Mouse (Mus musculus) natural killer cell, adult 2 months (primary cell): ENCODE measurements at regions not wholly inside any gene's neighbourhood (a gene's known extent, or its start where the extent isn't known, plus 50 kb on each side); places are given as distances from the start of the nearest gene placed in this dataset.

Experiments
- DNase-seq, 2 experiments: peaks; one replicate each; pipeline ENCODE4 v3.0.0; 2022; ENCODE audit warnings: low spot score in 2 of 2

DNA sequence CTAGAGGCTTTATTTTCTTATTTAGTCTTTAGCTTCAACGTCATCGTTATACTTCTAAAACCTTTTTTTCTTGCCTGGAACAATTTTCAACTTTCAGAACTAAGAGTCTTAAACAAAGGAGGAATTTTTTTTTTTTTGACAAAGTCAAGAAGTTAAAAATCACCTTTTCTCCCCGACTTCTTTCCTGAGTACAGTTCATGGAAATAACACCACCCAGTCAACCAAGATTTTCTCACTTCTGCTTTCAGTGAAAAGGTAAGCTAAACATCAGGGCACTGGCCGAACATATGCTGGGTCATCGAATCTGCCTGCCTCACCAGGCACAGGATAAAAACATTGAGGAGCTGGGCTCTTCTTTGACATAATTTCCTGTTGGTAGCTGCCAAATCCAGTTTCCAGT is 277.4 kb upstream of the Actbl2 start:
- DNase-seq = no peak

DNA sequence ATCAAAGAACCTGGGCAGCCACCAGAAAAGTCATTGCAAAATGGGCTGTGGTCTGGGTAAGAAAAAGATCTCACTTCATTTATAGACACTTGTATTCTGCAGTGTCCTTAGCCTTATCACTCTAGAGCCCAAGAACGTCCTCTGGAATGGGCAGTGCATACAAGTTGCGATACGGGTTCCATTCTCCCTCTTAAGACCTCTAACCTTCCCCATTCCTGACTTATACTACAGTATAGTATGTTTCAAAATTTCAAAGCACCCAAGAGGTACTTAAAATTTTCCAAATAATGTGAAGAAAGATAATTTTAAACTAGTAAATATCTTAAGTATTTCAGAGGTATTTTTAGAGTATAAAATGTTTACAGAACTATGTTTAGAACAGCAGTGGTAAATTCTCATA is 276.8 kb upstream of the Actbl2 start:
- no peak for DNase-seq

DNA sequence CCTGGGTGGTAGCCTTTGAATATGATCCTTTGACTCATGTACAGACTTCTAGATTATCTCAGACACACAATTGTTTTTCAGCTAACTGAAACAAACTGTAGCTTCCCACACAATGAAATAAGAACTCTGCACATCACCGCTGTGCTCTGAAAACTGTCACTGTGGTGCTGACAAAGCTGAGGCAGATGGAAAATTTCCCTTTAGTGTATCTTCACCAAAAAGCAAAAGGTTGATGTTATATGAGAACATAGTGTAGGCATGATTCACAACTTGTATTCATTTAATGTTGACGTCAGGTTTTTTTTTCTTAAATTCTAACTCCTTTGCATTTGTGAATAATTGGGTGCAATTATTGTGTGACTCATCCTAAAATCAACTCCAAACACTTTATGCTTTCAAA is 264.1 kb upstream of the Actbl2 start:
- DNase-seq = no peak

DNA sequence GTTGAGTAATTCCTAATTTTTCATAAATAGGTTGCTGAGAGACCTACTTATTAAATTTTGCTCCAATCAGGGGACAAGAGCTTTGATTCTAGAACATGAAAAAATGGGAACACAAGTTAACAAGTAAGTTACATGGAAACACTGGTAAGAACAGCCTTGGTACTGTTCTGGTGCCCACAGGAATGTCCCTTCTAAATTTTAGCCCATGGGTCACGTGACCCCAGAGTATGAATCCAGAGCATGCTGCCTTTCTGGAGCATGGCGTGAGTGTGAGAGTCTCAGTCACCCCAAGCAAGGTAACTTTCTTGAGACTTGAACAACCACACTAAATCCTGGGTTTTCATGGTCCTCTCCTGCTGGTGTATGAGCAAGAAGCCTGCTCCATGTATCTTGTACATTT is 263.7 kb upstream of the Actbl2 start:
- DNase-seq = no peak

DNA sequence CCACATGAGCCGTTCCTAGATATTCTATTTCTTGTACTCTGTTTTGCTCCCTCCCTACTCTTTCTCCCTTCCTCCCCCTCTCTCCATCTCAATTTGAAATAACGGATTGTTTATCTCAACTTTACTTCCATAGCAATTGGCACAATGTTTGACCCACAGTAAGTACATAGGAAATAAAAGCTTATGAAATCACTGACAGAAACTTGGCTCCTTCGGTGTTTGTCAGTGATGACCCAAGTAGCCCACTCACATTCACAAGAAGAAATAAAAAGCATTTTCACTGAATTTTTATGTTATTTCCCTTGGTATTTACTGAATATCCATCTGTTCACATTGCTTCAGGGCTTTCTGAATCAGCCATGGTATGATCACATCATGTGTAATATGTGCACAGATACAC is 260.2 kb upstream of the Actbl2 start:
- DNase-seq = no peak

DNA sequence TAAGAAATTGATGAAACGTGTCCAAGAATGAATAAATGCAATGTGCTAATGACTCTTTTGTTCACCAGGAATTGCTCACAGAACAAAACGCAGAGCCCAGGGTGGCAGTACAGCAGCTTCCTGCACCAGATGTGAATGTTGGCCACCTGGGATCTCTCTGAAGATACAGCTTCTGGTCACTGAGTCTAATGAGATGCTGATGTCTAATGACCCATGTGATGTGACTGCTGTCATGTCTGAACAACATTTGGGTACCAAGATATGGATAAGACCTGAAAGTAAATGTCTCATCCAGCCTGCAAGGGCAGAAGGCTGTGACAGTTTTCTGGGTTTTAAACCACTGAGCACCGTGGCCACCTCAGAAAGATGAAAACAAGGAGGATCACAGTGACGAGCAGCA is 252.1 kb upstream of the Actbl2 start:
- DNase-seq = no peak

DNA sequence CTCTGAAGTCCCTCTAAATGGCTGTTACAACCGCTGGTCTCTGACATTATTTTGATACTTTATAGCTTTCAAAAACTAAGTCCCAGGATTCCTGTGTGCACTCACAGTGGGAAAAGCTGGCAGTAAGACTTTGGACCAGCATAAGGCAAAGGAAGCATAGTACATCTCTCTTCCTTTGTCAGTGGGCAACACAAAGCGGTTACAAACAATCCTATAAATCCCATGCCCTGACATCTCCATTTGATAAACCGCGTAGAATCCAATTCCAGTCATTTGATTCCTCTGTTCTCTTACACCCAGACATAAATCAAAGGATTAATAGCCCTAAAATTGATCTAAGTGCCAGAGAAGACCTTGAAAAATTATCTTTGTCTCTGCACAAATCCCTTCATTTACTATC is 240.7 kb upstream of the Actbl2 start:
- DNase-seq = no peak

DNA sequence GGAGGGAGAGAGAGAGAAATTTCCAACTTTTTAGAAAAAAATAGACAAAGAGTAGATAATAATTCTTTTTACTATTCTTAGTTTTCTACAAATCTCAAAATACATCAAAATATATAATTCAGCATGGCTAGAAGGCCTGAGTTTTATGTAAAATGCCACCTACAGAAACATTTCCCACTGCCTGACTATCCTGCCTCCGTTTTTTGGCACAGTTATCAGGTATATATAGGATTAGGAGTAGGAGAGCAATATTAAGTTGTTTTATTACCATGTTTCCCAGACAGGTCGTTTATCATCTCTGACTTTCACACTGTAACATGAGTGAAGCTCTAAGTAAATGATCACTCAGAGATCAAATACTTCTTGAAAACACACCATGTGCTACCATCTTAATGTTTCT is 224.7 kb upstream of the Actbl2 start:
- no peak for DNase-seq

DNA sequence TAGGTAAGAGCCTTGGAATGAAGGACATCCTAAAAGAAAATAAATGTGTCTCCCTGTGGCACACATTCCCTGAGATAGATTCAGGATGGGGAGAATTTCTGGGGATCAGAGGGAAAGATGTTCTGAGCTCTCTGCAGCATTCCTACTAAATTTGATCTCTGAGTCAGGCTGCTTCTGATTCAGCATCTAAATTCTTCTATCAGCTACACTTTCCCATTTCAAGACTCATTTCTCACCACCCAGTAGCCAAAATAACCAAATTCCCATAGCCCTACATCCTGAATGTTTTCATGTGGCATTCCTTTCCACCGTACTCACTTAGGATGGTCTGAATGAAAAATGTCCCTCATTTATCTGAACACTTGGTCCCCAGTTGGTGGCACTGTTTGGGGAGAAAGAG is 223.2 kb upstream of the Actbl2 start:
- no peak for DNase-seq

DNA sequence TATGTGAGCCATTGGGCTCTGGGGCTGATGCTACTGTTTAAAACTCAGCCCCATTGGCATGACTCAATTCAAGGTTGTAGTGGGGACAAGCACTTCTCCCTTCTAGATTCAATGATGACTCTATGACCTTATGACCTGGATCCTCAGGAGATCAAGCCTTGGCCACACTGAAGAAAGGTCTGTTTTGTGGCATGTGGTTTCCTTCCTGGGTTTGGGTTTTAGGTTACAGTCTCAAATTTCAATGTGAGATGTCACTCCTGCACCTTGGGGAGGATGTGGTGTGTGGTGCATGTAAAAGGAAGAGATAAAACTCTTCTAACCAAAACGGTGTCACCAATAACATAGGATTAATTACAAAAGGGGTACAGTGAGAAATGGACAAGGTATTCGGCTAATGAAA is 211.2 kb upstream of the Actbl2 start:
- peak; percentile 4 to 39 for DNase-seq

DNA sequence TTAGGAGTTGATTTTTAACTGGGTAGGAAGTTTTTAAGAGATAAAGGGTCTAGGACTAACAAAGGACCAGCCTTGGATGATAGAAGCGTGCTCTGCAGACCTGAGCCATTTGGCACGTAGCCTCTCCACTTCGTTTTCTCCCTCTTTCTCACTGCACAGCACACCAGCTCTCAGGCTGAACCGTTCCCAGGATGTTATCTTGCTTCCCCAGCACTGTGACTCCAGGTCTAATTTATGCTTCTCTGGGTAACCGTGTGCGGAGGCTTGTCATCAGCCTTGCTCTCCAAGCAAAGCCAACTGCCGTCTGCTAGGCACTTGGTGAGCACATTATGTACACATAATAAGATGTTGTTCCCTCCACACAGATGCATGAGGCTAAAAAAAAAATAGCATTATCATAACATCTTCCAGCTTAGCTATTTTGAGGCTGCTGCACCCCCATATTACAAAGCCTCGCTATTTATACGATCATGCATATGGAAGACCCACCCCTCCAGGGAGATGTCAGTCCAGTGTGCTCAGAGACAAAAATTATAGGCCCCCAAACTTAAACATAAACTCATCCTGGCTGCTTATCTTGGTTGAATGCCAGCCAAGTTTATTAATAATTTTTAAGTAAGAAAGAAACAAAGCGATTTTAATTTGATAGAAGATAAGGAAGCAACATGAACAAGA is 210.3 kb upstream of the Actbl2 start:
- DNase-seq = no peak

DNA sequence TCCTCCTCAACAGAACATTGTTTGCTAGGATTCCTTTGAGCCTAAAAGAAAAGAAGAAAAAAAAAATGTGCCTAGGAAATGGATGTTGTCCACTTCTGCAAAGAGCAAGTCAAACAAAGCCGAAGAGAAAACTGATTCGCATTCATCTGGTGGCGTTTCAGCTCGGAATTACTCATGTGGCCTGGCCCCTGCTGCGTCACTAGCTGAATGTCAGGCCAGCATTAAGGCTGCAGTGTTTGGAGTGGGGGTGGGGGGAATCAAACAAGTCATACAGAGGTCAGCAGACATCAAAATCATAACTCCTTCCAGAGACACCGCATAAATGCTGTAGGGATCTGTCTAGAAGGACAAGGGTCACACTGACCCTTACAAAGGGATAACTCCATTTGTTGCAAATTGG is 204.7 kb upstream of the Actbl2 start:
- DNase-seq = no peak

DNA sequence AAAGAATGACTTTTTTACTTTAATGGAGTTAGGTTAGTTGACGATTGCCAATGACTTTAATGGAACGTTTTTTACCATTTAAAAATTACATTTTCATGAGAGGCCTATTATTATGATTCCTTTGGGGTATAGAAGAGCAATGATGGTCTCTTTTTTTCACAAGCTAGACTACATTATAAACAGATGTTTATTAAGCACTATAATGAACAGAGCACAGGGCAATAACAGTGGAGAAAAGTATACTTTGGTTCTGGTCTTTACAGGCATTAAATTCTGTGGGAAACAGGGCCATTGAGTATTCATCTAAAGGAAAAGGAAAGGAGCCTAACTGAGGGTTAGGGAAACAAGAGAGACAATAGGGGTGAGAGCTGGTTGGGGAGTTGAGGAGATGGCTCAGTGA is 199.0 kb upstream of the Actbl2 start:
- DNase-seq = no peak

DNA sequence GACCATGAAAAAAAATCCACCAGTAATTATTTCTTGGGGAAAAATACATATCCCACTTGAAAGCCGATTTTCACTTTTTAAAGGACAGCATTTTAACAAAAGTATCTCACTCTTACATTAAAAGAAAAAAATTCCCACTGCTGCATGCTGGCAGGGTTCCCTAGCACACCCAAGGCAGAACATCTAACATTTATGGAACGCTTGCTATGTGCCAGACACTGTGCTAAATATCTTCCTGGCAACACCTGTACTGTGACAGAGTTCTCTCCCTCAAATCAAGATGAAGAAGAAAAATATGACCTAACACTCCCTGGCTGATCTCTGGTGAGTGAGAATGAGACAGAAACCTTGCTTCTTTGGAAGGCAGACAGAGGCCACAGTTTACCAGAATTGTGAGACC is 167.1 kb upstream of the Actbl2 start:
- DNase-seq = no peak

DNA sequence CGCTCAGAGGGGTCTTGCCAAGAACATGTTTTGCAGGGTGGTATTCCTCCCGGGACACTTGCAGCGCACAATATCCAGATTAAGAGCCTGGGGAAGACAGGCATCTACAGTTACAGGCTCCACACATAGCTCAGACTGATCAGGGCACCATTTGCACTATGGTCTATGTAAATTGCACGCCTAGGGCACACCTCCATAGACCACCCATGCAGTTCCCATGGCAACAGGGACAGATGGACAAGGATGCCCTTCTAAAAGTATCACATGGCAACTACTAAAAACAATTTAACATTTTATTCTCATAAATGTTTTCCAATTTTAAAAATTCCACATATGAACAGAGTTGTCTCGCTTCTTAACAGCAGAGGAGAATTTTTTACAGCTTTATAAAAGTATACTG is 158.7 kb upstream of the Actbl2 start:
- no peak for DNase-seq

DNA sequence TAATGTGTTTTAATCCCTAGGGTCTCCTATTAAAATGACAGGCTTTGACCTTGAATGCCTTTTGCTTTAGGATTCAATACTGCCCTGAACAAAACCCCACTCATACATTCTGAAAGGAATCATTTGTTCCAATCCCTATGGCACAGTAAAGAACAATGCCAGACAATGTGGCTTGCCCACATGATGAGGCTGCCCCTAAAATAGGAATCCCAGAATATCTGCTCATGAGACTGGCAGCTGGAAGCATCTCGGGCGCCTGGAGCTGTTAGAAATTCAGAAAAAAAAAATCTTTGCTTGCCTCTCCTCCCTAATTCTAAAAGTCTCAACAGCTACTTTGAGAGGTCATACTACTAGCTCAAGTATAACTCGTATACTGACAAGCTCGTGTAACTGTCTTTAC is 157.5 kb upstream of the Actbl2 start:
- no peak for DNase-seq

DNA sequence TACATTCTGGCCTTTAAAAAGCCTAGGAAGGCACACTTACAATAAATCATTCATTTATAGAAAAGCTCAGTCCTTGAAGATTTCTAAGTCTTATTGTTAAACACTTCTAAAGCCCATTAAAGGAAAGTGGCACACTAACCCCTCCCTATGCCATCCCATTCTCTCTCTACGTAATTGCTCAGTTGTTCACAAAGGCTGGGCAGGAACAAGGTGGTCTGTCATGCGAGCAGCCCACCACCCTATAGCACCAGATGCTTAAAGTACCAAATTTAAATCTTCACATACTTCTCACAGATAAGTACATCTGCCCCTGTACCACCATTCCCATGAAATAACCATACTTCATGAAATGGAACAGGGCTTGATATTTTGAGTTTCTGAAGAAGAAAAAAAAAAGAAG is 156.1 kb upstream of the Actbl2 start:
- DNase-seq = no peak

DNA sequence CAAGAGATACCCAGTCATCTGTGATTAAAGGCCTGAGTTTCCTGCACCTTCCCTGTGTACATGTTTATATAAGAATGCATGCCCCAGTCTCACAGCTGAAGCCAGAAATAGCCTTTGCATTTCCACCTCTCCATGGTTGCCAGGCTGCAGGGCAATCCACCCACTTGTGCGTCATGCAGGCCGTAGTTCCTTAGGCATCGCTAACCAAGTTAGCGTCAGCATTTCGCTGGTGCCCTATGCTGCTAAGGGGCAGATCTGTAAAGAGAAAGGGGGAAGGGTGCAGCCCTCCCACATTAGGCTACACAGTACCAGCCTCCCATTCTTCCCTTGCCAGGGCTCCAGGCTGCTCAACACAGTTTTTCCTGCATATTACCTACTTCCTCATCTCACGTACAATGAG is 155.6 kb upstream of the Actbl2 start:
- DNase-seq = no peak

DNA sequence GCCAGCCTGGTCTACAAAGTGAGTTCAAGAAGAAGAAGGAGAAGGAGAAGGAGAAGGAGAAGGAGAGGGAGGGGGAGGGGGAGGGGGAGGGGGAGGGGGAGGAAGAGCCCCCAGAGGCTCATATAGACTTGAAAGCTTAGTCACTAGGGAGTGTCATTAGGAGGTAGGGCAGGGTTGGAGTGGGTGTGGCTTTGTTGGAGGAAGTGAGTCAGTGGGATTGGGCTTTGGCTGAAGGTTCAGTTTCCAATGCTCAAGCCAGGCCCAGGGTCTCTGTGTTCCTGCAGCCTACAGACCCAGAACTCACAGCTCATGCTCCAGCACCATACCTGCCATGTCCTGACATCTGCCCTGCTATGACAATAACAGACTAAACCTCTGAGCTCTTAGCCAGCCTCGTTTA is 154.4 kb upstream of the Actbl2 start:
- no peak for DNase-seq

DNA sequence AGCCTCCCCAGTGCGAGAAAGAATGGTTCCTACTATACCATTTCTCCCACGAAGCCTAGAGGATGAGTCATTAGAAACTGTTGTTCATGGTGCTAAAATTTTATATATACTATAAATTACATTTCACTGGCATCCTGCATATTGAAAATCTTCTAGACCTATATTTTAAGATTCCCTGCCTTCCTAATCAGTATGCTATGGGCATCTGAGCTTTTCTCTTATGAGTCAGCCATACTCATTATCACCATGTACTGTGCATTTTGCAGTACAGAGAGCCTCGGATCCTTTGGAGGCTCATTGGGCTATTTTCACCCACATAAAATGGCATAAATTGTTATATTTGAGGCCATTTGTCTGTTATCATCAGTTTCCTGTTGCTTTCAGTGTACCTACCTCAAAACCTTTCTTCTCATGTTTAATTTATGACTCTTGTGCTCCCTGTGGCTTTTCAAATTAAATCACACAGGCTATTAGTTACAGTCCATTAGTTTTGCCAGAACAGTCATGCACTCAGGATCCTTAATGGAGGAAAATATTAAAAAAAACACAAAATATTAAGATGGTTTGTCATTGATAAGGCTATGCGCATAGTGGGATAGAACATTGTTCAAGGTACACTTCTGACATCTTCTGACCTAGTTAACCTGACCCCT is 150.1 kb upstream of the Actbl2 start:
- no peak for DNase-seq

DNA sequence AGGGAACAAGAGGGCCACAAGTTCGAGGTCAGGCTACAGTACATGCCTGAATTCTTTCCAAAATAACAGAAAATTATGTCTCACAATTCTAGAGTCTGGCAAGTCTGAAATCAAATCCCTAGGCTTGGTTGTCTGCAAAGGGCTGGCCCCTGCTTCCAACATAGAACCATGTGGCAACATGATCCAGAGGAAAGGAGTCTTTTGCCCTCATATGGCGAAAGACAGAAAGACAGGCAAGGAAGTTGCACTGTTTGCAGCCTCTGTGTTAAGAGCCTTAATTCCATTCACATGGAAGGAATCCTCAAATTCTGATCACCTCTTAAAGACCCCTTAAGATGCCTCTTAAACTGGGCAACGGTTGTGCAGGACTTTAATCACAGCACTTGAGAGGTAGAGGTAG is 123.7 kb upstream of the Actbl2 start:
- no peak for DNase-seq

DNA sequence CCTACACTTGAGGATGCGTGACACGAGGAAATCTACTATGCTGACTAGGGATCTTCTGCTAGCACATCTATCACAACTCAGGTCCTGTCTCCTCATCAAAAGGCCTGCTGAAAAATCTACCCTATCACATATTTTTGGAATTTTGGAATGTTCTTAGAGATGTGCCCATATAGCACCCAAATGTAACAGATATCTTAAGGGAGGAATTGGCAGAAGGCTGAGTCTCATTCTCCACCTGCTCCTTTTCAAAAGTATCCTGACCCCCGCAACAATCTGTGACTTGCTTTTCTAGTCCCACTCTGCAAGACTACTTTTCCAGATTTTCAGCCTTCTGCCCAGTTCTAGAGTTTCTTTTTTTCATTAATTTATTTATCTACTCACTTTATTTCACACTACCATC is 118.4 kb upstream of the Actbl2 start:
- no peak for DNase-seq

DNA sequence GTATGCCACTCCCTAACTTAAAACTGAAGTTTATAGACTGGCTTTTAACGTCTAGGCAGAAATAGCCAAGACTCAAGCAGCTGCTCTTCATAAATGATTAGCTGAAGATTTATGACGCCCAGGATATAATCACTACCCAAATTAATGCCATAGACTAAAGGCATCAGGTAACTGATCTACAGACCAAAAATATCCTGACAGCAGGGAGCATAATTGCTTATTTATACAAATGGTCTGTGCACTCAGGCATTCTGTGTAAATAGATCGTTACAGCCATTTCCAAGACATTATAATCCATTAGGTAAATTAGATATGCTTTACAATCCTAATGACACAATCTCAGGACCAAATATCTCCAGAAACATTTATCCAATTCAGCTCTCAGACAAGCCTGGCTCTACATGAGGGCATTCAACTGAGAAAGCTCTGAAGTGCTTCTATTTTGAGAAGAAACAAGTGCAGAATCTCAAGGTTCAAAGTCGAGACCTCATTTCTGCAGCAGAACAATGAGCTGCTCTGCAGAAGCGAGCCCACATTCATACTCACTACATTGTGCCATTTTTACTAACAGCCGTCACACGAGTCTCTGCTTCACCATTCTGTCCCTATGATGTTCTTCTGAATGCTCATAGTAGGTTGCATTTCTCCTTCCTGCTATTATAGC is 111.9 kb upstream of the Actbl2 start:
- no peak for DNase-seq

DNA sequence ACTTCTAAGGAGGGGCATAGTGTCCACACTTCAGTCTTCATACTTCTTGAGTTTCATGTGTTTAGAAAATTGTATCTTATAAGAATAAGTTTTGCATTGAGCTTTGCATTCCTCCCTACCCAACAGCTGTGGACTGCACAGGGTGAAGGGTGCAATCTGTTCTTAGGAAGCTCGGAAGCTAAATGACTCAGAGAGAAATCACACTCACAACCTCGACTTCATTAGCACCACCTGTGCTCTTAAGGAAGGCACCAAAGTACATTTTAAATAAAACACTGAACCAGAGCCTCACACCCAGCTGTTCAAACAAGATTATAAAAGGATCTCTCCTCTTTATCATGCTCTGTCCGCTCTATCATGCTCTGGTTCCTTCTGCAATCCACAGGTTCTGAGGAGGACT is 110.1 kb upstream of the Actbl2 start:
- DNase-seq = no peak
